Mouse (Mus musculus) heart, postnatal 10 days (tissue): ENCODE results near the gene Msh5. TPM values are rescaled to one million over a fixed set of nuclear protein-coding genes. Genes with fewer than 3 reads are reported as not detected.

Source experiments
- DNase-seq, 2 experiments: peaks; one replicate each; pipeline ENCODE4 v3.0.0; 2021
- intact Hi-C: fragments of 180-260 bp; cut with DNase I; formaldehyde crosslinking; loops from one replicate; pipeline ENCODE4 v1.15.1; 2025
- total RNA-seq, 2 experiments: library from RNA; stranded (reverse); gene quantifications; 2 replicates each; pipeline ENCODE4 v1.2.3; 2021

The Msh5 gene
- total RNA-seq, 2 experiments from 2014 or later = 2.0 TPM

DNA sequence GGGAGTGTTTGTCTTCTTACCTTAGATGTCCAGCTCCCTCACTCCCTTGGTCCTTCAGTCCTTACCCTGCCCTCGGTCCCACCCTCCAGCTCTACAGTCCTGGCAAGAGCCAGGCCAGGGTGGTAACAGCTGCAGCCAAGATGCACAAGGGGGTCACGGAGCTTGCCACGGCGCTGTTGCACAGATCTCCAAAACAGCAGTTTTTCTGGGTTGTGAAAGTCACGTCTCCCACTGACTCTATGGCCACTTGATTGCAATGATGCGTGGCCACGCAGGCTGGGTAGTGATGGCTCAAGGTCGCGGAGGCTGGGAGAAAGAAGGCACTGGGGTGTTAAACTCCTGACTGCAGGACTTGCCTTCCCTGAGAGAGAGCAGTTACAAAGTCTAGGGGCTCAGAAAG lies 24.9 kb upstream of the Msh5 start:
- DNase-seq = no peak
- intact Hi-C loops = no loop called here

DNA sequence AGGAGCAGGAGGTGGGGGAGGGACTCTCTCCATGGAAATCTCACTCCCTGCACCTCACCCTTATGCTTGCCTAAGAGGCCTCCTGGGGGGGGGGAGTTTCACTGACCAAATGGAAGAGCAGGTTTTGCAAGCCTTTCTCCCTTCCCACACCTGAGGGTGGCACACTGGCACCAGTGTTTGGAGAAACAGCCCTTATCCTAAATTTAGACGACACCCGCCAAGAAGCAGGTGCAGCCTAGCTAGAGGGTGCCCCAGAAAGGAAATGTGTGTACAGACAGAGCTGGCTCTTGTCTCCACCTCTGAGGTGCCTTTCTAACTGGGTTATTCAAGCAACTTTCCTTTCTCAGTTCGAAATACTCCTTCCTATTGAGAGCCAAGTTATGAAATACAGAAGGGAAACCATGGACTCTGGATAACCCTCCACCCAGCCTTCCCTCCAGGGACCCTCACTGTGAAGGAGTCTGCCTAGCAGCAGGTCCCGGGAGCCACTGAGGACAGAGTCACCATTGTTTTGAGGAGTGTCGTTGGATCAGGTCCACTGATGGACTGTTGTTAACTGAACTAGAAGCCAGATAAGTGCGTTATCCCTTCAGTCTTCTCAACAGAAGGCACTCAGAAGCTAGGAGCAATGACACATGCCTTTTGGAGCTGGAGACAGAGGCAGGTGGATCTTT lies 24.1 kb upstream of the Msh5 start:
- intact Hi-C loops = no loop called here
- peak in 1 of 2 experiments; percentile 37 for DNase-seq

DNA sequence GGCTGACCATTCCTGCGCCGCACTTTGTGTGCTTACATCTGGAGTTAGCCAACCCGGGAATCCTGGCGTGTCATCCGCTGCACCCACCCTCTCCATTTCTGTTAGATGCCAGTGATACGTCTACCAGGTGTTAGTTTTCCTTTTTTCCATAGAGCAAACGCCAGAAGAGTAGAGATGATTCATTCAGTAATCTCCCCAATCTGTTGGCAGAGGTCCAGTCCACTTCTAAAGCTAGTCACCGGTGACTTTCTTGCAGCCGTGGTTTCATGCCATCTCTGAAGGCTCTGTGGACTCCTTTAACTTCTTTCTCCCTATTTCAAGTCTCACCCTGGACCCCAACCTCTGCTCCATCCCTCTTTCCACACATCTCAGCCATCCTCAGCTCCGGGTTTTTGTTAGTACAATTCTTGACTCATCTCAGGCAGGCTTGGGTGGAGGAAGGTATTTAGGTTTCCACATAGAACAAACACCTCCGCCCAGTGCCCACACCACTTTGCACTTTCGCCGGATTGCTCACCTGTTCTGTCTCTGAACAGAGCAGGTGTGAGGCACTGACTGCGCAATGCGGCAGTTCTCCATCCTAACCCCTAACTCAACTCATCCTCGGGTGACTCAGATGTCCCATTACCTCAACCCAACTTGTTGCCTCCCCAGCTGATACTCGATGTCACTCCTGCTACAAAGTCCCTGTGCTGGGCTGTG lies 21.8 kb upstream of the Msh5 start:
- no peak for DNase-seq
- intact Hi-C loops = no loop called here

DNA sequence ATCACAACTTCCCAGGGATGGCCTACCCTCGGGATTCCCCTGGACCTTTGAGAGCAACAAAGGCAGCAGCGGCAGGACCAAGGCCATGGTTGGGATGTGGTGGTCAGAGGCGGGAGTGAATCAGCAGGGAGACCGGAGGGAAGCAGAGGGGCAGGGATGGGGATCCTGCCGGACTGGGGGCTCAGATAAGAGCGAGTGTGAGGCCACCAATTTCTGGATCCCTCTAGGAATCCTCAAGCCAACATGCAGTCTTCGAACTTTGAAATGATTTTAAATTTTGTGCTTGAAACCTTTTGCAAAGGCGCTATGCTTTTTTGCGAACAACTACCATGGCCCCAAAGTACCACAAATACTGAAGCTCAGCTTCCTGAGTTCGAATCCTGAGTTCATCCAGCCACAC lies 19.5 kb upstream of the Msh5 start, which contains the start of gene Mpig6b:
Gene Mpig6b (minus strand): TSS at position 101 of the 400 bp plus-strand sequence.
- no peak for DNase-seq
- intact Hi-C loops = no loop called here

DNA sequence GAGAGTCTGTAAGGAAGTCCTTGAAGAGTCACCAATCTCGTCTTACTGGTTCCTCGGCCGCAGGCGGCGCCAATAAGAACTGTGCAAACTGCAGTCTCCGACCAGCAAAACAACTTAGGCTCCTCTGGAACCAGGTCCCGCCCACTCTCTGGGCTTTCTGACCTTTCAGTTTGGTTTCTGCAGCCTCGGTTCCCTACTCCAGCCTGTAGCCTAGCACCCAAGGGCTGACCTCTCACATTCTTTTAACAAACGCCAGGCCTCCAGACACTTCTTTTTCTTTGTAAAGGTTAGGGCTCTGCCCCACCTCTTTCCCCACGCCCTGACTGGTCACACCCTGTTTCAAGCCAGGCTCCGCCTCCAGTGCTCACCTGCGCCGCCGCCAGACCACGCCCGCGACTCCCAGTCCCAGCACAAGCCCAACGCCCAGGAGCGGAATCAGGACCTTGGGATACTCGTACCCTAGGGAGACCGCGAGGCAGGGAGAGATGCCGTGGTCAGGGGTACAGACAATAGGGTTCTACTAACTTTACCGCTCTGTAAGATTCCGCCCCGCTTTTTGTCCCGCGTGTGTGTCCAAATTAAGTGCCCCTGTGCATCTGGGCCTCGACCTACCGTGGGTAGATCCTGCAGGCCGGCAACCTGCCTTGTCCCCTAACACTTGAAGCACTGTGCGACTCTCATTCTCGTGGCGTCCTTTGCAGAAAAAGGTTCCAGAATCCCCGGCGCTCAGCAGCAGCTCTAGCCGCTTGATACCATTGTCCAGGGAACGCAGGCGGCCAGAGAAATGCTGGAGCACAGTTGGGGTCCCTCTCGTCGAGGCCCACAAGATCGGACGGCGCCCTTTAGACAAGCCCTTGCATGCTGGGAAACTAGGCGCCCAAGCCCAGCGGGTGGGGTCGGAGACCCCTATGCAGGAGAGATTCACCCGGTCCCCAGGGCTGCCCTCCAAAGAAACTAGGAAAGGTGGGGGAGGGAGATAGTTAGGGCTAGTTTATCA lies 18.7 kb upstream of the Msh5 start, which contains the start of gene Ly6g6c:
Gene Ly6g6c (plus strand): TSS at position 438 of the 997 bp plus-strand sequence.
- intact Hi-C loops = loop anchor here (5.0 kb wide), 1 partner anchor 42 kb away; the partner anchor contains the start of gene Ly6g5c
- peak in 1 of 2 experiments; percentile 62 for DNase-seq

DNA sequence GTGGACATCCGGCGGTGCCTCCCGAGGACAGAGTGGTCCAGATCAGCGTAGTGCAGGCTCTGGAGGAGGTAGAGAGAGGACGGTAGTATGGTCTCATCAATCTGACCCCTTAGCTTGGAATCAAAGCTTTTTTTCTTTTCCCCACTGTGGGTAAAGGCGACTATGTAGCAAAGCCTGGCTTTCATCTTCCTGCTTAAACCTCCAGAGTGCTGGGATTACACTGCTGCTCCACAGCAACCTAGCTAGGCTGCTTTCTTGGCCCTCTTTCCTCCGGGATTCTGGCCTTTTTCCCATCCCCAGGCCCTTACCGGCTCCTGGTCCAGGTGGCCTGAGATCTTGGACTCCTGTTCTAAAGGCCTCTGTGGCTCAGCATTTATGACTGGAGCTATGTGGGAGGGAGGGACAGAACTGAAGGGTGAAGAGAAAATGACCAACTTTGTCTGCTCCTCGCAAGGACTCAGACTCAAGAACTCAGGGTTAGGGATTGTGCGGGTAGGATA lies 17.9 kb upstream of the Msh5 start:
- no peak for DNase-seq
- intact Hi-C loops = loop anchor here (5.0 kb wide), 1 partner anchor 43 kb away; the partner anchor contains the start of gene Ly6g5c

DNA sequence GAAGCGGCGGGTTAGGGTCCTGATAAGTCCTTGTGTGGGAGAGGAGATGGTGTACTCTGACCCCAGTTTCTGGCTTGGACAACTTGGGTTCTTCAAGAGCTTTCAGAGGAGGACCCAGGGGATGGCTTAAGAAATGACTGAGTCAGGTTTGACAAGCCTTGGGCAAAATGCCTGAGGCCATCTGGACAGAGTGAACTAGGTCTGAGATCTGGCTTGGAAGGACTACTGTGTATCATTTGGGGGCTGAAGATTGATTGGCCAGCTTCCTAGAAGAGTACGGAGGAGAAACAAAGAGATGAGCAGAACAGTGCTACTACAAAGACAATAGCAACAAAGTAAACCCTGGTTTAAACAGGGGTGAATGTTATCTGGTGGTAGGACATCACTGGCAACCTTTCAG lies 16.9 kb upstream of the Msh5 start:
- intact Hi-C loops = loop anchor here (5.0 kb wide), 1 partner anchor 44 kb away; the partner anchor contains the start of gene Ly6g5c
- peak in 1 of 2 experiments; percentile 59 for DNase-seq

DNA sequence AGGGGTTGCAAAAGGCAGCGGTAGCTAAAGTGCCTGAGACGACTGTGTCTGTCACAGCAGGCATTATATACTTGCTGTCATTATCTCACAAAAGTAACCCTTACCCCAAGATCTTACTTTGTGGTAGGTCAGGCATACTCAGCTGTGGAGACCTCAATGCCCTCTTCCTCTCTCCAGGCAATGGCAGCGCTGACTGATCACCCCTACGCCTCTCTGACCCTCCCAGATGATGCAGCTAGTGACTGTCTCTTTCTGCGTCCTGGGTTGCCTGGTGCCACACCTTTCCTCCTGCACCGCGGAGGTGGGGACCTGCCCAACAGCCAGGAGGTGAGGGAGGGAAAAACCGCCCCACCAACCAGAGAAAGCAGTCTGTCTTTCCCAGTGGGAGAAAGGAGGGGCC lies 14.8 kb upstream of the Msh5 start:
- intact Hi-C loops = loop anchor here (5.0 kb wide), 1 partner anchor 46 kb away; the partner anchor contains the start of gene Ly6g5c
- no peak for DNase-seq

DNA sequence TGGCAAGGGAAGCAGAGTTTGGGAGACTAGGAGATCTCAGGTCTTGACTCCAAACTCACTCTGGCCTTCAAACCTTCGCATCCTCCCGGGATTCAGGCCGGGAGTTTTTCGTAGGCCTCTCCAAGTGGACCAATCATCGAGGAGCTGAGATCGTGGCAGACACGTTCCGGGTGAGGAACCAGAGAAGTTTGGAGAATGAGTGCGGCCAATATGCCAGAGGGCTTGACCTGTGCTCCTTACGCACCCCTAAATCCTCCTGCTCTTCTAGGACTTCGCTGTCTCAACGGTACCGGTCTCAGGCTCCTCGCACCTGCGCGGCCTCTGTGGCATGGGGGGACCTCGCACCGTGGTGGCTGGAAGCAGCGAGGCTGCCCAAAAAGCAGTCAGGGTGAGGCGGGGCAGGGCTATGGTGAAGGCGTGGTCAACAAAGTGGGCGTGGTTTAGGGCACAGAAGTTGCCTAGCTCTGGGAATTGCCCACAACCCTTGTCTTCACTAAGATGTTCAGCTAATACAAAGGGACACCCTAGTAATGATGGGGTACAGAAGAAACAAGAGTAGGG lies 14.3 kb upstream of the Msh5 start:
- DNase-seq = no peak
- intact Hi-C loops = loop anchor here (5.0 kb wide), 1 partner anchor 46 kb away; the partner anchor contains the start of gene Ly6g5c

DNA sequence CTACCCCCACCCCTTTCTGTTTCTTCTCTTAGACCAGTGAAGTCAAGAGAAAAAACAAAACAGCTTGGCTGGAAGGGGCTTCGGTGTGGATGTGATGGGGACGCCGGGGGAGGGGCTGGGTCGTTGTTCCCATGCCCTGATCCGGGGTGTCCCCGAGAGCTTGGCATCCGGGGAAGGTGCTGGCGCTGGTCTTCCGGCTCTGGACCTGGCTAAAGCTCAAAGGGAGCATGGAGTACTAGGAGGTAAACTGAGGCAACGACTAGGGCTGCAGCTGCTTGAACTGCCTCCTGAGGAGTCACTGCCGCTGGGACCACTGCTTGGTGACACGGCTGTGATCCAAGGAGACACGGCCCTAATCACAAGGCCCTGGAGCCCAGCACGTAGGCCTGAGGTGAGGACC lies 13.5 kb upstream of the Msh5 start:
- no peak for DNase-seq
- intact Hi-C loops = loop anchor here (5.0 kb wide), 1 partner anchor 47 kb away; the partner anchor contains the start of gene Ly6g5c

DNA sequence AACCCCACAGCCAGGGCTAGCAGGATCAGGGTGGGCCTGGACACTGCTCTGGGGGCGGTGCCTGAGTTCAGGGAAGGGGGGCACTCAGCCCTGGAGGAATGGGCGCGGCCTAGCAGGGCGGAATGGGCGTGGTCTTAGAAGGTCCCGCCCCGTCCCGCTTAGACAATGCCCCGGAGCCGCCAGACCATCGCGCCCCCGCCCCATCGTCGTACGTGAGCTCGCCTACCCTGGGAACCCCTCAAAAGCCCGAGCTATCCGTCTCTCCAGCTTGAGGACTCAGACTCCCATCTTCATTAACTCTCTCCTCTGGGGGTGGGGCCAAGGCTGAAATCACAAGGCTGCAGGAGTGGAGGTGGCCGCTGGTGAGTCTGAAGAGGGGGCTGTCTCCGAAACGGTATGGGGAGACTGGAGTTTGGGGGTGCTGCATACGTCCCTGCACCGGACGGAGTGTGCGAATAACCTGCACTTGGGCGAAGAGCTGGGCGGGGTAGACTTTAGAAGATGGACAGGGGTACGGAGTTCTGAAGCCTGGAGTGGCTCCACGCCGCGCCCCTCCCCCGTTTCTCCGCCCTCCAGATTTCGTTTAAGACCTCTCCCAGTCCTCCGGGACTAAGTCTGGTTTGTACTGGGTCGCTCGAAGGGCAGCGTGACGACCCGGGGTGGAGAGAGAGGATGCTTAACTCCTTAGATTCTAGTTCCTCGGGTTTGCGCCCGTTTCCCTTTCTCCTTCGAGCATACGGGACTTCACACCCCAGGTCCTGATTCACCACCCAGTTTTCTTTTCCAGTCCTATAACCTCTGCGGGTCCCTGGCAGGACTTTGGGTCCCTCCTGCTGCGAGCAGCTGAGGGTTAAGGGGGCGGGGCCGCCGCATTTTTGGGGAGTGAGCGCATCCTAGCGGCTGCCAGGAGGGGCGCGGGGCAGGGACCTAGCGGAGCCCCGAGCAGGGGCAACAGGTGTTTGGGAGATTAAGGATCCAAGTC lies 12.7 kb upstream of the Msh5 start, which contains the start of gene Ddah2:
Gene Ddah2 (plus strand): TSS at position 125 of the 982 bp plus-strand sequence.
- intact Hi-C loops = loop anchor here (1.0 to 2.0 kb wide), 2 partner anchors 30 to 38 kb away; partner anchors contain the start of gene Abhd16a
- DNase-seq = peak; percentile 95

DNA sequence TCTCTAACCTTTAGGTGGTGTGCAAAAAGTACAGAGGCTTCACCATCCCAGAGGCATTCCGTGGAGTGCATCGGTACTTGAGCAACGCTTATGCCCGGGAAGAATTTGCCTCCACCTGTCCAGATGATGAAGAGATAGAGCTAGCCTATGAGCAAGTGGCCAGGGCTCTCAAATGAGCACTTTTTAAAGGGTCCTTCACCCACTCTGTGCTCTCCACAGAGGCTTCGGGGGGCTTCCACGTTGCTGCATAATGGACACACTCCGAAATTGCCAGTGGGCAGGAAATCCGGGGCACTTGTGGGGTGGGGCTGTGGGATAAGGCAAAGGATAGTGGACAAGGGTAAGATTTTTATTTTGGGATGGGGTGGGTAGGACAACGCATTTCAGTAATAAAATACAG lies 11.8 kb upstream of the Msh5 start:
- intact Hi-C loops = loop anchor here (2.0 kb wide), 1 partner anchor 30 kb away; the partner anchor contains the start of gene Abhd16a
- DNase-seq = no peak

DNA sequence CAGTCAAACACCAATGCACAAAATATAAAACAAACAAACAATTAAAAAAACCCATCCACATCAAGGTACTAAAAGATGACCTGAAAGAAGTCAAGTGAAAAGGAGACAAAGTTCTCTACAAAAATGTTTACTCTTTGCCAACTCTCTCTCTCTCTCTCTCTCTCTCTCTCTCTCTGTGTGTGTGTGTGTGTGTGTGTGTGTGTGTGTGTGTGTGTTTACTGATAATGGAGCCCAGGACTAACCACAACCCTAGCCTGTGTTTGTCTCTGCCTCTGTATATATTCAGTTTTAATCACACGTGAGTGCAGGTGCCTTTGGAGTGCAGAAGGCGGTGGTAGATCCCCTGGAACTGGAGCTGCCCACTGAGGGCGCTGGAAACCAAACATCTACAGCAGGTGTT lies 10.5 kb upstream of the Msh5 start:
- intact Hi-C loops = no loop called here
- DNase-seq = no peak

DNA sequence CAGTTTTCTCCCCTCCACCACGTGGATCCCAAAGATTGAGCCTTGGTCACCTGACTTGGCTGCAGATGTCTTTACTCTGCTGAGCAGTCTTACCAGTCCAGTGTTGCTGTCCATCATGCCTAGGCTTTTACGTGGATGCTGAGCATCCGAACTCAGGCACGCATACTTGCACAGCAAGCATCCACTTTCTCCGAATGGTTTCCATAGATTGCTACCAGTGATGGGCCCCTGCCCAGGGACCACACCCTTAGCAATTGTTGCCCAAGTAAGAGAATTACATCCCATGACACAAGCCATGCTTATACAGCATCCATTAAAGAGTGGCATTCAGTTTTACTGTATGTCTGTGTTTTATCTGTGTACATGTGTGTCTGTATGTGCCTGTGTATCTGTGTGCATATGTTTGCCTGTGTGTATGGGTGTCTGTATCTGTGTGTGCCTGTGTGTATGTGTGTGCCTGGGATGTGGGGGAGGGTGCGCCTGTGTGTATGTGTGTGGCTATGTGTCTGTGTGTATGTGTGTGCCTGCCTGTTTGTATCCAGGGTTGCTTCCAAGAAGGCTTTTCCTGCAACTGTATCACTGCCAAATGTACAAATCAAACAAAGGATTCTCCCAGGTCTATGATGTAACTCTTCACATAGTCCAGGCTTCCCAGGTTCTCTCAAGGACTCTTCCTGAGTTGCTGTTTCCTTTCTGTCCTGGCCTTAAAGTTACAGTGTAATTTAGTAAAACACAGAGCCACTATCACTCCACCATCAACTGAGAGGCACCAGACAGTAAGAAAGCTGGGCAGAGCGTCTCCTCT lies 9.3 kb upstream of the Msh5 start:
- no peak for DNase-seq
- intact Hi-C loops = no loop called here

DNA sequence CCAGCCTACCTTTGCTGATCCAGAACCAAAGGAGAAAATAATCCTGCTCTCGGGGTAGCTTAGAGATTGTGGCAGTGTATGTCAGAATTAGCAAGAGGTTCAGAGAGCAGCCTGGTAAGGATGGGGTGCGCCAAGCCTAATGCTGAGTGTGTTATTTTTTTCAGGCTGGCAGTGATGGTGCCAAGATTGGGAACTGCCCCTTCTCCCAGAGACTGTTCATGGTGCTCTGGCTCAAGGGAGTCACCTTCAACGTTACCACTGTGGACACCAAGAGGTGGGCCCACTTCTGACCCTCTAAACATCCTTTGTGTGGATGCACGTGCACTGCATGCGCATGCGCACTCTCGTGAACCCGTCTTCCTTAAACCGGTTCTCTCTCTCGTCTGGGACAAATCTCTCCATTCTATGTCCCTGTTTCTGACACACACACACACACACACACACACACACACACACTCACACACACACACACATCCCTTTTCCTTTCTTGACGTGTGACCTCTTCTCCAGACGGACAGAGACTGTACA lies 5.8 kb upstream of the Msh5 start:
- intact Hi-C loops = no loop called here
- no peak for DNase-seq

DNA sequence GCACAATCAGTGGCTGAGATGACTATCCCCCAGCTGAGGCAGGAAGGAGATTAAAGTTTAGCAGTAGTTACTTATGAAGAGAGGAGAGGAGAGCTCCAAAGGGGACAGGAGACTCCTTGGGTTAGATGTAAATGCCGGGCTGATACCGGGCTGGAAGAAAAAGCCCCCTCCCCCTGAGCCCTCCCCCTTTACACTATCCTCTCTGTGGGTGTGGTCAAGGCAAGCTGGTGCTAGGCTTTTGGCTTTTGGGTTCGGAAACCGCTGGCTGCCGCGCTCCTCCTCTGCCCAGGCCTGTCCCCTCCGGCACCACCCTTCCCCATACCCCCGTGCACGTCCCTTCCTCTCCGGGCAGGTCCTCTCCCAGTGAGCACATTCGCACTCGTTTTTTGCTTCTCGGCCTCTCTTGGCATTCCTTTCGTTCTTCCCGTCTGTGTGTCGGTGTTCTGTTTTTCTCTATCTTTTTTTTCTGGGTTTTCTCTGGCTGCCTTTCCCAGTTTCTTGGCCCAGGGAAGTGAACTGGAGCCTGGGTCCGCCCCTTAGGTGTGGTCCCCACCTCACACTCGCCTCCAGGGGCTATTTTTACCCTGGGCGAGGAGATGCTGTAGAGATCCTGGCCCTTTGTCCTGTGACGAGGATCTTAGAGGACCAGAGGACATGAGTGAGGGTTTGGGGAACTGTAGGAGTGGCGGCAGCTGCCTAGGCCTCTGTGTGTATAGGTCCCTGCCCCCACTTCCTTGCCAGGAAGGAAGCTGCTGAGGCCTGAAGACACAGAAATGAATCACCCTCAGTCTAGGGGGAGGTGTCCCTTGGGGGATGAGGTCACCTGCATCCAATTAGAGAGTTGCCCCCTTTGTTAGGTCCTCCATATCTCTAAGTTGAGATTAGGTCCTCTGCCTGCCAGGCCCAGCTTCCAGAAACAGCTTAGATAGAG lies 4.9 kb upstream of the Msh5 start:
- DNase-seq = peak; percentile 90 to 91
- intact Hi-C loops = no loop called here
